Mouse (Mus musculus) intestine, postnatal 0 days (tissue): ENCODE results near the gene Celsr3. TPM values are rescaled to one million over a fixed set of nuclear protein-coding genes. Genes with fewer than 3 reads are reported as not detected.
A peak's percentile ranks its signal among the peaks of the same experiment; 100 is the strongest.

ENCODE experiments used
- ATAC-seq: fragments of 200-750 bp; cut with Nextera tagmentation; 2 replicates; pipeline ENCODE4 v1.8.0; 2017; ENCODE audit warnings: mild to moderate bottlenecking, moderate TSS enrichment, moderate library complexity
- H3K27ac ChIP-seq: fragments of 300-500 bp; sonication (generic); 2 replicates; pipeline ENCODE4 v1.5.1; 2014; ENCODE audit warnings: mild to moderate bottlenecking, low read depth, low read length, moderate library complexity
- H3K27me3 ChIP-seq: fragments of 300-500 bp; sonication (generic); replicated peaks from 2 replicates; pipeline ENCODE4 v1.6.1; 2014; ENCODE audit warnings: low read length, mixed read lengths; ENCODE audit not compliant: control insufficient read depth, insufficient read depth
- H3K36me3 ChIP-seq: fragments of 300-500 bp; sonication (generic); 2 replicates; pipeline ENCODE4 v1.6.1; 2014; ENCODE audit warnings: mild to moderate bottlenecking, moderate library complexity; ENCODE audit not compliant: control insufficient read depth, insufficient read depth
- H3K4me1 ChIP-seq: fragments of 300-500 bp; sonication (generic); replicated peaks from 2 replicates; pipeline ENCODE4 v1.6.1; 2014; ENCODE audit warnings: antibody characterized with exemption, low read length, mixed read lengths; ENCODE audit not compliant: control insufficient read depth, insufficient read depth
- H3K4me2 ChIP-seq: fragments of 300-500 bp; sonication (generic); replicated peaks from 2 replicates; pipeline ENCODE4 v1.6.1; 2014; ENCODE audit warnings: low read depth, mild to moderate bottlenecking, moderate library complexity
- H3K4me3 ChIP-seq: fragments of 300-500 bp; sonication (generic); 2 replicates; pipeline ENCODE4 v1.5.1; 2014; ENCODE audit warnings: low read depth, low read length
- H3K9ac ChIP-seq: fragments of 300-500 bp; sonication (generic); 2 replicates; pipeline ENCODE4 v1.6.1; 2014; ENCODE audit warnings: mild to moderate bottlenecking, low read depth, low read length
- H3K9me3 ChIP-seq: fragments of 300-500 bp; sonication (generic); 2 replicates; pipeline ENCODE4 v1.6.1; 2016; ENCODE audit warnings: mixed run types; ENCODE audit not compliant: control insufficient read depth
- CTCF ChIP-seq: sonication (generic); IDR thresholded peaks from 2 replicates; pipeline ENCODE4 v1.5.1; 2016; ENCODE audit warnings: low read depth, mild to moderate bottlenecking, control low read depth, antibody characterized with exemption, moderate library complexity
- WGBS: fragments of 180-500 bp; shearing (Covaris S2); extraction: QIAGEN DNeasy Blood & Tissue Kit; methylation state at CpG from one replicate; pipeline ENCODE4 v1.1.7; 2014; 5-methylcytosine and 5-hydroxymethylcytosine counted together
- polyA plus RNA-seq: library from polyadenylated mRNA; unstranded; fragments of >200 nt; fragmentation: Nextera tagmentation; extraction: Ambion mirVana; gene quantifications from 2 replicates; pipeline ENCODE4 v1.2.1, GENCODE M21; 2015

The Celsr3 gene
- polyA plus RNA-seq, 1 experiment from 2014 or later = 0.40 TPM

GRCm38 (mm10) chr9:108783548-108784463 is 42.3 kb upstream of the Celsr3 start, which contains the start of gene Ip6k2:
Gene Ip6k2 (plus strand): TSS chr9:108783796.
- ATAC-seq = peak; percentile 97
- peak within 1 kb of the TSS; percentile 74 for H3K4me3 ChIP-seq
- H3K36me3 ChIP-seq = 0 out of 2 replicates have a peak, but pooled peaks cover 10% of the 10 kb centered on the region
- H3K4me2 ChIP-seq = peak within 1 kb of the TSS; percentile 63
- H3K9ac ChIP-seq = peak within 1 kb of the TSS; percentile 93
- no peaks in the 10 kb centered on the region for H3K27me3 ChIP-seq
- H3K9me3 ChIP-seq = no peaks in the 10 kb centered on the region
- H3K4me1 ChIP-seq = peaks cover 8% of the 10 kb centered on the region; the same call in 1 of the 2 replicates
- TF ChIP-seq CTCF = no peak
- WGBS = under 1% methylated on average over 55 of the region's 56 CpGs
- peak within 1 kb of the TSS; percentile 91 for H3K27ac ChIP-seq

- H3K4me1 ChIP-seq = peaks cover 8% of the 10 kb centered on the region; the same call in 1 of the 2 replicates
- peak overlapping the region; percentile 63 for H3K4me2 ChIP-seq
- TF ChIP-seq CTCF = no peak
- H3K4me3 ChIP-seq = no peak overlapping the region
- H3K27ac ChIP-seq = no peak overlapping the region
- peaks cover 10% of the 10 kb centered on the region; the same call in 1 of the 2 replicates for H3K36me3 ChIP-seq
- no peak overlapping the region for H3K9ac ChIP-seq
- no peaks in the 10 kb centered on the region for H3K27me3 ChIP-seq
- no peaks in the 10 kb centered on the region for H3K9me3 ChIP-seq
- ATAC-seq = no peak
Measured at GRCm38 (mm10) chr9:108785416-108785815, 40.7 kb upstream of the Celsr3 start.

- Histone ChIP-seq H3K9ac (no peak overlapping the region), H3K27ac (no peak overlapping the region), H3K27me3 (no peaks in the 10 kb centered on the region), H3K36me3 (peaks cover 10% of the 10 kb centered on the region; the same call in 1 of the 2 replicates), H3K4me1 (0 out of 2 replicates have a peak, but pooled peaks cover 4% of the 10 kb centered on the region), H3K4me3 (no peak overlapping the region), H3K4me2 (no peak overlapping the region), H3K9me3 (no peaks in the 10 kb centered on the region)
- TF ChIP-seq CTCF = no peak
- 73% methylated on average over 1 of the region's 1 CpGs for WGBS
- ATAC-seq = no peak
Measured at GRCm38 (mm10) chr9:108786494-108786893, 39.6 kb upstream of the Celsr3 start.

GRCm38 (mm10) chr9:108787080-108787479 is 39.0 kb upstream of the Celsr3 start:
- 88% methylated on average over 2 of the region's 2 CpGs for WGBS

GRCm38 (mm10) chr9:108788713-108789112 is 37.4 kb upstream of the Celsr3 start:
- 0 out of 2 replicates have a peak, but pooled peaks cover 4% of the 10 kb centered on the region for H3K4me1 ChIP-seq
- H3K36me3 ChIP-seq = peaks cover 10% of the 10 kb centered on the region; the same call in 1 of the 2 replicates
- H3K9ac ChIP-seq = no peak overlapping the region
- H3K27me3 ChIP-seq = no peaks in the 10 kb centered on the region
- whole genome bisulfite sequencing = 64% methylated on average over 3 of the region's 3 CpGs
- H3K4me3 ChIP-seq = no peak overlapping the region
- TF ChIP-seq CTCF = no peak
- no peak overlapping the region for H3K27ac ChIP-seq
- ATAC-seq = no peak
- H3K9me3 ChIP-seq = no peaks in the 10 kb centered on the region
- H3K4me2 ChIP-seq = no peak overlapping the region

More at GRCm38 (mm10) chr9:108787080-108787479, 39.0 kb upstream of the Celsr3 start:
- Histone ChIP-seq H3K4me3 (no peak overlapping the region), H3K9me3 (no peaks in the 10 kb centered on the region), H3K27ac (no peak overlapping the region), H3K36me3 (peaks cover 10% of the 10 kb centered on the region; the same call in 1 of the 2 replicates), H3K4me1 (0 out of 2 replicates have a peak, but pooled peaks cover 4% of the 10 kb centered on the region), H3K9ac (no peak overlapping the region), H3K27me3 (no peaks in the 10 kb centered on the region), H3K4me2 (no peak overlapping the region)
- TF ChIP-seq CTCF = no peak
- no peak for ATAC-seq

GRCm38 (mm10) chr9:108792307-108792706 is 33.8 kb upstream of the Celsr3 start:
- no peaks in the 10 kb centered on the region for H3K9me3 ChIP-seq
- peaks cover 12% of the 10 kb centered on the region for H3K36me3 ChIP-seq
- peaks cover 16% of the 10 kb centered on the region; the same call in 1 of the 2 replicates for H3K4me1 ChIP-seq
- no peaks in the 10 kb centered on the region for H3K27me3 ChIP-seq
- H3K9ac ChIP-seq = no peak overlapping the region
- ATAC-seq = no peak
- H3K4me2 ChIP-seq = no peak overlapping the region
- 36% methylated on average over 1 of the region's 1 CpGs for WGBS
- H3K4me3 ChIP-seq = no peak overlapping the region
- no peak overlapping the region for H3K27ac ChIP-seq
- TF ChIP-seq CTCF = no peak
